Mouse (Mus musculus): ENCODE data around the gene Pdzd7. TPM values are rescaled to one million over a fixed set of nuclear protein-coding genes. Genes with fewer than 3 reads are reported as not detected.

Pdzd7 gene
- polyA plus RNA-seq, 2 experiments, result 0.03 TPM; not detected in 1

DNA sequence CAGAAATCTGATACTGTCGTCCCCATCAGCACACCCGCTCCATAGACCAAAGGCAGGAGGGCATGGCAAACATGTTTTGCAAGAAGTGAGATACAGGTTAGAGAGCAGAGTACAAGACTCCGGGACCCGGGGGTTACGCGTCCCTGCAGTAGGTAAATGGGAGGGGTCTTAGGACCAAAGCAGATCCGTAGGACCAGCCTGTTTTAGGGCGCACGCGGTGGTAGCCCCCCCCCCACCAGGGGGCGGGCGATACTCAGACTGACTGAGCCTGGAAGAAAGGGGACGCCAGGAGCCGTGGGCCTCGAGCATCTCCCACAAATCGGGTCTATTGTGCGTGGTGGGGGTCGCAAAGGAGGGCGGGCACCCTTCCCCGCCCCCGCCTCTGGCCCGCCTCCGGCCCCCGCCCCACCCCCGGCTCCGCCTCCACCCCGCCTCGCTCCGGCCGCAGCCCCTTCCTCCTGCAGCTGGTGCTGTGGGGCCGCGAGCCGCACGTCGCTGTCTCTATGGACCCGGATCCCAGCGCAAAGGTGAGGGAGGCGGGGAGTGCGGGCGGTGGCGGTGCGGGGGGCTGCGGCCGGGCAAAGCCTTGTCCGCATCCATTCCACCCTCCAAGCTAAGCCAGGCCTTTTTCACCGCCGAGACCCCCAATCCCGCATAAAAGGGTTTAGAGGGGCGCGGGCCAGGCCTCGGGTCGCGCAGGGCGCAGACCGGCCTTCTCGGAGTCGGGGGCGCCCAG is 56.5 kb downstream of the Pdzd7 start, which contains the start of gene Sema4g:
TSS of gene Sema4g (plus strand) at position 271 of the 736 bp plus-strand sequence.
- H3K9ac ChIP-seq (replicated peaks), result no peak within 1 kb of the TSS; the same call in 1 of the 2 replicates
- WGBS (ENCODE audit: insufficient replicate concordance), result 1% methylated on average over 46 of the region's 58 CpGs
- no peak for TF ChIP-seq EP300 (IDR thresholded peaks at IDR 0.05; ENCODE audit: low read depth)
- TF ChIP-seq CTCF (IDR thresholded peaks at IDR 0.05; ENCODE audit: low read depth), result peak; percentile 35; the same call in 1 of the 2 replicates
- H3K36me3 ChIP-seq (replicated peaks; ENCODE audit: control insufficient read depth, insufficient read depth, low read depth), result no peaks in the 10 kb centered on the region
- H3K4me2 ChIP-seq (ENCODE audit: low read depth), result peak within 1 kb of the TSS; percentile 40
- peaks cover 0 to 9% of the 10 kb centered on the region in 2 experiments; a peak in 1 of 4 replicates for H3K4me1 ChIP-seq (replicated peaks; ENCODE audit: control insufficient read depth in 2 of 2, insufficient read depth in 2 of 2, low read length in 1 of 2)
- peak within 1 kb of the TSS; percentile 50 to 51 for H3K4me3 ChIP-seq (ENCODE audit: insufficient read depth in 1 of 2, low read depth in 2 of 2, low read length in 2 of 2)
- peaks cover 19% of the 10 kb centered on the region for H3K27me3 ChIP-seq (ENCODE audit: control insufficient read depth, insufficient read depth, low read length)
- DNase-seq (ENCODE audit: low read depth in 3 of 3, low spot score in 3 of 3) (no peak), ATAC-seq (ENCODE audit: insufficient read depth) (peak; percentile 32; the same call in 1 of the 2 replicates)
- no peaks in the 10 kb centered on the region for H3K9me3 ChIP-seq (ENCODE audit: control insufficient read depth, low read length)
- H3K27ac ChIP-seq, result no peak within 1 kb of the TSS

DNA sequence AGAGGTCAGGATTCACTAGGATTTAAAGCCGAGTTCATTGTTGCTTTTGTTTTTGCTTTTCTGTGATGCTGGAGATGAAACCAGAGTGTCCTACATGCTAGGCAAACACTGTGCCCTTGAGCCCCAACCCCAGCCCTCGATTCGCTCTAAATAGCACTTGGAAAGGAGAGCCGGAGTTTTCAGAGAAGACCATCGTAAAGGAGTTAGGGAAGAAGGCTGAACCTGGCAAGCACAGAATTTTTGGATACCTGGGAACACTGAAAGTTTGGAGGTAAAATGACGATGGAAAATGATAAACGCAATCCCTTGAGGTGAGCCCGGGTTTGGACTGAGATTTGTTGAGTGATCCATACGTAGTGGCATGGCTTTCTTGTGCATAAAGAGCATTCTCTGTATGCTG is 57.2 kb downstream of the Pdzd7 start:
- no peak for ATAC-seq (ENCODE audit: insufficient read depth)
- Histone ChIP-seq H3K9ac (replicated peaks) (no peak overlapping the region), H3K27me3 (ENCODE audit: control insufficient read depth, insufficient read depth, low read length) (peaks cover 19% of the 10 kb centered on the region), H3K36me3 (replicated peaks; ENCODE audit: control insufficient read depth, insufficient read depth, low read depth) (no peaks in the 10 kb centered on the region), H3K9me3 (ENCODE audit: control insufficient read depth, low read length) (no peaks in the 10 kb centered on the region), H3K4me3 (ENCODE audit: insufficient read depth in 1 of 2, low read depth in 2 of 2, low read length in 2 of 2) (no peak overlapping the region), H3K4me2 (ENCODE audit: low read depth) (peak overlapping the region; percentile 40), H3K27ac (no peak overlapping the region), H3K4me1 (replicated peaks; ENCODE audit: control insufficient read depth in 2 of 2, insufficient read depth in 2 of 2, low read length in 1 of 2) (peaks cover 0 to 9% of the 10 kb centered on the region in 2 experiments; a peak in 1 of 4 replicates)
- no peak for TF ChIP-seq EP300 (IDR thresholded peaks at IDR 0.05; ENCODE audit: low read depth)
- no peak for TF ChIP-seq CTCF (IDR thresholded peaks at IDR 0.05; ENCODE audit: low read depth)
- WGBS (ENCODE audit: insufficient replicate concordance), result 34% methylated on average over 9 of the region's 9 CpGs
- no peak for DNase-seq (ENCODE audit: low read depth in 3 of 3, low spot score in 3 of 3)

DNA sequence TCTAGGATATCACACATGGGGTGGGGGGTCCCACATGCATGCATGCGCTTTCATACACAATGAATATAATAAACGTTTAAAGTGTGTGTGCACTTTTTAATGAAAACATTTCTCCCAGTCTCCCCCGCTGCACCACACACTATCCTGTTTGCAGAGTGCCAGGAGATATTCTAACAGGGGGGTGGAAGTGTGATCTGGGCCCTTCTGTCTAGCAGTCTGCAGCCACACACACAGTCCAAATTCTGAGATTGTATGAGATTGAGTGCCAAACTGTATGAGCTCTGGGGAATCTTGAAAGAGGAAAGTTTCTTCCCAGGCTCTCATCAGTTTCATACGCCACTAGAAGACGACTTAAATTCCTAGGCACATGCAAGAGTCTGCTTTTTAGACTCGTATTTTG is 57.7 kb downstream of the Pdzd7 start:
- Histone ChIP-seq H3K27me3 (ENCODE audit: control insufficient read depth, insufficient read depth, low read length) (peaks cover 19% of the 10 kb centered on the region), H3K9ac (replicated peaks) (no peak overlapping the region), H3K4me3 (ENCODE audit: insufficient read depth in 1 of 2, low read depth in 2 of 2, low read length in 2 of 2) (no peak overlapping the region), H3K36me3 (replicated peaks; ENCODE audit: control insufficient read depth, insufficient read depth, low read depth) (no peaks in the 10 kb centered on the region), H3K27ac (no peak overlapping the region), H3K4me1 (replicated peaks; ENCODE audit: control insufficient read depth in 2 of 2, insufficient read depth in 2 of 2, low read length in 1 of 2) (peaks cover 0 to 9% of the 10 kb centered on the region in 2 experiments; a peak in 1 of 4 replicates), H3K4me2 (ENCODE audit: low read depth) (no peak overlapping the region), H3K9me3 (ENCODE audit: control insufficient read depth, low read length) (no peaks in the 10 kb centered on the region)
- 52% methylated on average over 6 of the region's 6 CpGs for WGBS (ENCODE audit: insufficient replicate concordance)
- ATAC-seq (ENCODE audit: insufficient read depth), result no peak
- DNase-seq (ENCODE audit: low read depth in 3 of 3, low spot score in 3 of 3), result no peak
- TF ChIP-seq EP300 (IDR thresholded peaks at IDR 0.05; ENCODE audit: low read depth), result no peak

DNA sequence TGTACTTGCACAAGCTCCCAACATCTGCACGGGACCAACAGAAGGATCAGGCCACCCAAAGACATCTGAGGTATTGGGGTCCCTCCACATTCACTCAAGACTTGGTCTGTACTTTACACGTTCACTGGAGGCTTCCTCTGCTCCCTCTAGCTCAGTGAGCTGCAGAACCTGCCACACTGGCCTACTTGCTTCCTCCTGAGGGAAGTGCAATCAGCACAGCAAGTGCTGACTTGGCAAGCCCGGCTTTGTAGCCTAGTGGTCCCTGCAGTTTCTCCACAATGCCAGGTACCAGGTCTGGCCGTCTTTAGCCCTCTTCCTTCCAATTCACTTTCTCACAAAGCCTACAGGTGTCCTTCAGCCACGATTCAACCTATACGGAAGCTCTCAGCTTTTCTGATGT is 58.5 kb downstream of the Pdzd7 start:
- Histone ChIP-seq H3K36me3 (replicated peaks; ENCODE audit: control insufficient read depth, insufficient read depth, low read depth) (0 out of 2 replicates have a peak, but pooled peaks cover under 1% of the 10 kb centered on the region), H3K4me3 (ENCODE audit: insufficient read depth in 1 of 2, low read depth in 2 of 2, low read length in 2 of 2) (no peak overlapping the region), H3K27ac (no peak overlapping the region), H3K27me3 (ENCODE audit: control insufficient read depth, insufficient read depth, low read length) (peaks cover 19% of the 10 kb centered on the region), H3K9me3 (ENCODE audit: control insufficient read depth, low read length) (no peaks in the 10 kb centered on the region), H3K4me1 (replicated peaks; ENCODE audit: control insufficient read depth in 2 of 2, insufficient read depth in 2 of 2, low read length in 1 of 2) (peaks cover 0 to 7% of the 10 kb centered on the region in 2 experiments; a peak in 1 of 4 replicates), H3K9ac (replicated peaks) (no peak overlapping the region), H3K4me2 (ENCODE audit: low read depth) (no peak overlapping the region)
- 45% methylated on average over 6 of the region's 6 CpGs for WGBS (ENCODE audit: insufficient replicate concordance)
- no peak for TF ChIP-seq CTCF (IDR thresholded peaks at IDR 0.05; ENCODE audit: low read depth)
- TF ChIP-seq EP300 (IDR thresholded peaks at IDR 0.05; ENCODE audit: low read depth), result no peak
- DNase-seq (ENCODE audit: low read depth in 3 of 3, low spot score in 3 of 3), result no peak
- no peak for ATAC-seq (ENCODE audit: insufficient read depth)

DNA sequence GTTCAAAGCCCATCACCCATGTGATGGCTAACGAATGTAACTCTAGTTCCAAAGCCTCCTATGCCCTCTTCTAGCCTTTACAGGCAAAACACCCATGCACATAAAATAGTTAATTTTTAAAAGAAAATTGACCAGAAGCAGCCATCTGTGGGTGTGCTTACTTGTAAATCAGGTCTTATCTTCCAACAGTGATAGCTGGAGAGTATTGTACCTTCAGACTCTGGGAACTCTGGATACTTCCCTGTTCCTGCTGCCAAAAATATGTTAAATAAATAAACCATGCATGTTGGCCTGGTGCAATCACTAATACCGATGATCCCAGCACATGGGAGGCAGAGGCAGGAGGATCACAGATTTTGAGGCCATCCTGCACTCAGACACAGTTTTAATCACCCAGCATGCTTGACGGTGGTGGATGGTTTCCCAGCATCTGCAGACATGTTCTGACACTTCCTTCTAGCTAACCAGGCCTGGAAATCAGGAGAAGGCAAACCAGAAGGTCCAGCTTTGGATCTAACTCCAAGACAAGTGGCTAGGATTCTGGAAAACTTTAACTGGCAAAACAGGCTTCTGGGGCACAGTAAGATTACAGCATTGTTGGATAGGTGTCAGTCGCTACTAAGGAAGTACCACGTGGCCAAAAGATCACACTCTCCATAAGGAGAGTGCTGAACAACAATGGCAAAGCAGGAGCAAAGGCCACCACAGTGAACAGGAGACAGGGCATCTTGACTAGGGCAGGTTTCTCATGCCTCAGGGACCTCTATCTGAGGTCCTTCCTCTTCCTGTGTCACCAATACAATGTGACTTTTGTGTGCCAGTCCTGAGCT is 60.1 kb downstream of the Pdzd7 start:
- Histone ChIP-seq H3K36me3 (replicated peaks; ENCODE audit: control insufficient read depth, insufficient read depth, low read depth) (peaks cover 10% of the 10 kb centered on the region), H3K4me1 (replicated peaks; ENCODE audit: control insufficient read depth in 2 of 2, insufficient read depth in 2 of 2, low read length in 1 of 2) (peaks cover 0 to 6% of the 10 kb centered on the region in 2 experiments; a peak in 1 of 4 replicates), H3K9ac (replicated peaks) (no peak overlapping the region), H3K27ac (no peak overlapping the region), H3K27me3 (ENCODE audit: control insufficient read depth, insufficient read depth, low read length) (peaks cover 17% of the 10 kb centered on the region), H3K4me2 (ENCODE audit: low read depth) (no peak overlapping the region), H3K4me3 (ENCODE audit: insufficient read depth in 1 of 2, low read depth in 2 of 2, low read length in 2 of 2) (no peak overlapping the region), H3K9me3 (ENCODE audit: control insufficient read depth, low read length) (no peaks in the 10 kb centered on the region)
- TF ChIP-seq CTCF (IDR thresholded peaks at IDR 0.05; ENCODE audit: low read depth) (no peak), EP300 (IDR thresholded peaks at IDR 0.05; ENCODE audit: low read depth) (no peak)
- DNase-seq (ENCODE audit: low read depth in 3 of 3, low spot score in 3 of 3) (no peak), ATAC-seq (ENCODE audit: insufficient read depth) (no peak)
- WGBS (ENCODE audit: insufficient replicate concordance), result 41% methylated on average over 5 of the region's 5 CpGs
